Mouse (Mus musculus) midbrain, embryonic 14.5 days (tissue): Measurements from ENCODE around the gene Selenof. TPM values are rescaled to one million over a fixed set of nuclear protein-coding genes. Genes with fewer than 3 reads are reported as not detected.

Source experiments
- ATAC-seq: fragments of 200-750 bp; cut with Nextera tagmentation; 2 replicates; pipeline ENCODE4 v1.8.0; 2017; ENCODE audit warnings: moderate number of reproducible peaks, moderate library complexity; ENCODE audit not compliant: low FRiP score, low TSS enrichment
- DNase-seq: peaks from one replicate; pipeline ENCODE4 v3.0.0-alpha.2; 2015
- H3K27ac ChIP-seq: fragments of 300-500 bp; sonication (generic); replicated peaks from 2 replicates; pipeline ENCODE4 v1.5.1; 2014; ENCODE audit warnings: mild to moderate bottlenecking, low read depth, low read length, moderate library complexity
- H3K27me3 ChIP-seq: fragments of 300-500 bp; sonication (generic); 2 replicates; pipeline ENCODE4 v1.6.1; 2014; ENCODE audit warnings: low read length, control low read depth, mixed read lengths; ENCODE audit not compliant: control insufficient read depth, insufficient read depth
- H3K36me3 ChIP-seq: fragments of 300-500 bp; sonication (generic); 2 replicates; pipeline ENCODE4 v1.6.1; 2014; ENCODE audit warnings: low read length, control low read depth; ENCODE audit not compliant: control insufficient read depth, insufficient read depth
- H3K4me1 ChIP-seq: fragments of 300-500 bp; sonication (generic); 2 replicates; pipeline ENCODE4 v1.6.1; 2014; ENCODE audit warnings: mild to moderate bottlenecking, antibody characterized with exemption, low read length, control low read depth; ENCODE audit not compliant: control insufficient read depth, insufficient read depth
- H3K4me2 ChIP-seq: fragments of 300-500 bp; sonication (generic); 2 replicates; pipeline ENCODE4 v1.6.1; 2014; ENCODE audit warnings: mild to moderate bottlenecking, low read length, moderate library complexity
- H3K4me3 ChIP-seq: fragments of 300-500 bp; sonication (generic); replicated peaks from 2 replicates; pipeline ENCODE4 v1.5.1; 2014; ENCODE audit warnings: low read depth, low read length
- H3K9ac ChIP-seq: fragments of 300-500 bp; sonication (generic); replicated peaks from 2 replicates; pipeline ENCODE4 v1.6.1; 2014; ENCODE audit warnings: mild to moderate bottlenecking, low read length, moderate library complexity
- H3K9me3 ChIP-seq: fragments of 300-500 bp; sonication (generic); 2 replicates; pipeline ENCODE4 v1.6.1; 2016; ENCODE audit warnings: low read length, control low read depth, mixed read lengths; ENCODE audit not compliant: control insufficient read depth
- WGBS: fragments of 180-500 bp; shearing (Covaris S2); extraction: QIAGEN DNeasy Blood & Tissue Kit; methylation state at CpG from one replicate; pipeline ENCODE4 v1.1.7; 2014; 5-methylcytosine and 5-hydroxymethylcytosine counted together
- polyA plus RNA-seq: library from polyadenylated mRNA; unstranded; fragments of >200 nt; fragmentation: Nextera tagmentation; extraction: Ambion mirVana; gene quantifications from 2 replicates; pipeline ENCODE4 v1.2.1, GENCODE M21; 2014

Gene Selenof
- polyA plus RNA-seq = 453 and 517 TPM in 2 replicates

- Histone ChIP-seq H3K9me3 (no peaks in the 10 kb centered on the region), H3K27ac (peak within 1 kb of the TSS; percentile 93), H3K4me2 (peak within 1 kb of the TSS; percentile 85), H3K36me3 (peaks cover 14% of the 10 kb centered on the region), H3K9ac (peak within 1 kb of the TSS; percentile 89), H3K4me1 (peaks cover 30% of the 10 kb centered on the region), H3K4me3 (peak within 1 kb of the TSS; percentile 85), H3K27me3 (no peaks in the 10 kb centered on the region)
- WGBS = under 1% methylated on average over 58 of the region's 69 CpGs
- DNase-seq = peak; percentile 99
- ATAC-seq = peak; percentile 97
Observed at GRCm38 (mm10) chr3:144570047-144570815, at the start of gene Selenof, which contains the start of gene Hs2st1. Gene Selenof, plus strand, starts transcription at chr3:144570304. Gene Hs2st1, minus strand, starts transcription at chr3:144570181.

GRCm38 (mm10) chr3:144527918-144528317, 42.2 kb upstream of the Selenof start:
- 87% methylated on average over 7 of the region's 7 CpGs for WGBS
- Histone ChIP-seq H3K4me2 (no peak overlapping the region), H3K4me3 (no peak overlapping the region), H3K27ac (no peak overlapping the region), H3K9ac (no peak overlapping the region), H3K36me3 (no peaks in the 10 kb centered on the region), H3K4me1 (0 out of 2 replicates have a peak, but pooled peaks cover 2% of the 10 kb centered on the region), H3K27me3 (no peaks in the 10 kb centered on the region), H3K9me3 (no peaks in the 10 kb centered on the region)
- ATAC-seq (no peak), DNase-seq (no peak)

DNA sequence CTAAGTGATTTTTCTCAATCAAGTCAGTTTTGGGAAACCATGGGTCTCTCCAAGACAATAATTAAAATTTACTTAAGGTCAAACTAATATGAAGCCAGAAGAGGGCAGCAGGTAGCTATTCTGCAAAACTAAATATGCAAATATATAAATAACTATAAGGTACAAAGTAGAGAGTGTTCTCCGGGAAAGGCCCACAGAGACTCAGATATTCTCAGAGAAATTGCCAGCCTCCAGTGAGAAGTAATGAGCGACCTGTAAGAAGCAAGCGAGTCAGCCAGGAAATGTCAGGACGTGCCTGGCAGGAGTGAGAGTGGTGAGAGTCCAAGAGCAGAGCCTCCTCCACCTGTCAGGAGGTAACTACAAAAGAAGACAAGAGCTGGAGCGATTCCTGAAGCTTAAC, 39.1 kb upstream of the Selenof start:
- WGBS = 48% methylated on average over 5 of the region's 5 CpGs
- Histone ChIP-seq H3K9ac (no peak overlapping the region), H3K36me3 (no peaks in the 10 kb centered on the region), H3K4me1 (0 out of 2 replicates have a peak, but pooled peaks cover 2% of the 10 kb centered on the region), H3K4me3 (no peak overlapping the region), H3K27ac (no peak overlapping the region), H3K9me3 (no peaks in the 10 kb centered on the region), H3K4me2 (no peak overlapping the region), H3K27me3 (no peaks in the 10 kb centered on the region)
- ATAC-seq = no peak
- peak; percentile 73 for DNase-seq

DNA sequence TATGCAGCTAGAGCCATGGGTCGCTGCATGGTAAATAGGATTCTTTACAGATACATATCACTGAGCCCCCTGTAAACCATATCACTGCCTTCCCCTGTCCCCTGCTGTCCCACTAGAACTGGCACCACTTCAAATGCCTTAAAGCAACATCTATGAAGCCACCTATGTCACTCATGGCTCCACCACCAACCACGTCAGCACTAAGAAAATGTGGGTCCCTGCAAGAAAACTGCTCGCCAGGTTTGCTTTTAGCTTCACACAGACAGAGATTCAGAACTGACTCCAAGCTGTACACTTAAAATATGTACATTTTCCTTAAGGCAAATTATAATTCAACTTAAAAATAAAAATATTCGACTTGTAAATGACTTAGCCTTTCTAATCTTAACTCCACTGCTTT, 35.0 kb upstream of the Selenof start:
- Histone ChIP-seq H3K27me3 (no peaks in the 10 kb centered on the region), H3K36me3 (no peaks in the 10 kb centered on the region), H3K9ac (no peak overlapping the region), H3K27ac (no peak overlapping the region), H3K4me3 (no peak overlapping the region), H3K4me1 (0 out of 2 replicates have a peak, but pooled peaks cover 2% of the 10 kb centered on the region), H3K9me3 (no peaks in the 10 kb centered on the region), H3K4me2 (no peak overlapping the region)
- 95% methylated on average over 4 of the region's 4 CpGs for WGBS
- no peak for ATAC-seq
- DNase-seq = no peak

DNA sequence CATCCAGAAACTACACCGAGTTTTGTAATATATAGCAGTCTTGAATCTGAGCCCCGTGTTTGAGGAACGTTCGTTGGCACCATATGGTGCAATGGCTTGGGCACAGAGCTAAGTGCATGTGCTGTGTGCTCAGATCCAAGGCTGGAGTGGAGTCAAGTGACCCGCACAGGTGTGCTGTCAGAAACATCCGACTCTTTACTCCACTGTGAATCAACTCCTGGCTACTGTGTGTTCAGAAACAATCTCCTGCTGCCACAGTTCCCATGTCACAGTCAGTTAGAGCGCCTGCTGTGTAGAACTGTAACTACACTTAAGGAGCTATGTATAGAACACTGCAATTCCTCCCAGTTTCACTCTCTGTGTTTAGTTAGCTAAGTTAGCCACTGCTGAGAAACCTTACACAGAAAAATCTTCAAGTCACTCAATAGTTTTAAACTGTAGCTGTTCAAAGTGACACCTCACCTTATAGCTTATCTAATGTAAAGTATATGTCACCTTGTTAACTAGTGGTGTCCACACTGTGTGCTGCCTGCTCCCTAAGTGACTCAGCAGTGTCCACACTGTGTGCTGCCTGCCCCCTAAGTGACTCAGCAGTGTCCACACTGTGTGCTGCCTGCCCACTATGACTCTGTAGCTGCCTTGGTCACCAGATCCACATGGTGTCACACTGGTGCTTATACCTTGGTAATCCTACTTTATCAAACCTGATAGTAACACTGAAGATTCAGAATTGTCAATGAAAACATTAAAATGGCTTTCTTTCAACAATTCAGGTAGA, 32.8 kb upstream of the Selenof start:
- WGBS = 92% methylated on average over 7 of the region's 7 CpGs

DNA sequence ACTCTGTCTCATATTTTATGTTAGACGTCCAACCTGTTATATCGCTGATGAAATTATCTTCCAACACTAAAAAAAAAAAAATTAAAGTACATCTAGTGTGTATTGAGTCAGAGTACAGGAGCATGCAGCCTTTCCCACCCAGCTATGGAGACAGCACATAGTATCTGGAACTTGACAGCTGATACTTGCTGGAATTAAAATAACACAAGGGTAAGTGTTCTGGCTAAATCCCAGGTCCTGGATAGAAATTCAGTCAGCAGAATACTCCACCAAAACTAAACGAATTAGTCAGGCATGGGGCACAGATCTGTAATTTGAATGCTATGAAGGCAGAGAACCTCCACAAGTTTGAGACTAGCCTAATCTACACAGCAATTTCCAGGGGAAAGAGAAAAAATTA, 31.1 kb upstream of the Selenof start:
- no peaks in the 10 kb centered on the region for H3K27me3 ChIP-seq
- H3K4me2 ChIP-seq = no peak overlapping the region
- no peak for ATAC-seq
- no peaks in the 10 kb centered on the region for H3K9me3 ChIP-seq
- no peak overlapping the region for H3K27ac ChIP-seq
- H3K4me1 ChIP-seq = no peaks in the 10 kb centered on the region
- no peak for DNase-seq
- H3K36me3 ChIP-seq = no peaks in the 10 kb centered on the region
- H3K9ac ChIP-seq = no peak overlapping the region
- WGBS = 82% methylated on average over 3 of the region's 3 CpGs
- H3K4me3 ChIP-seq = no peak overlapping the region

More for the DNA sequence above, 32.8 kb upstream of the Selenof start:
- Histone ChIP-seq H3K36me3 (no peaks in the 10 kb centered on the region), H3K27ac (no peak overlapping the region), H3K4me3 (no peak overlapping the region), H3K4me1 (no peaks in the 10 kb centered on the region), H3K4me2 (no peak overlapping the region), H3K9me3 (no peaks in the 10 kb centered on the region), H3K27me3 (no peaks in the 10 kb centered on the region), H3K9ac (no peak overlapping the region)
- DNase-seq = no peak
- no peak for ATAC-seq

DNA sequence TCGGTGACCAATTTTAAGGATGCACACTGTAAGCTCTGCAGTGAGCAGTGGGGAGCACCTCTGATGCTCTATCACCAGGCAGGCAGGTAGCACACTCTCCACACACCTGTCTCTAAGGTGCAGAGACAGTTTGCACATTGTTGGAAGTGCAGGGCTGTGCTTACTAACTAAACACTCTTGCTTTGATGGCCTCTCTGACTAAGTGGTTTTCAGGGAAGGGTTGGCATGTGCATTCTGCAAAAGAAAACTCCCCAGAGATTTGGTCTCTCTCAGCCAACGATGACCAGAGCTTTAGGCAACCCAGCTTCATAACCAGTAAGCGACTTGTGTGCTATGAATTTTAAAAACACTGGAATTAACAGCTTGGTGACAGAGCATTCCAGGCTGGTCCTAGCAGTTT, 29.3 kb upstream of the Selenof start:
- H3K36me3 ChIP-seq = no peaks in the 10 kb centered on the region
- no peak overlapping the region for H3K4me2 ChIP-seq
- H3K9me3 ChIP-seq = no peaks in the 10 kb centered on the region
- H3K4me3 ChIP-seq = no peak overlapping the region
- no peak overlapping the region for H3K27ac ChIP-seq
- H3K9ac ChIP-seq = no peak overlapping the region
- peaks cover 3% of the 10 kb centered on the region; the same call in 1 of the 2 replicates for H3K4me1 ChIP-seq
- no peaks in the 10 kb centered on the region for H3K27me3 ChIP-seq
- ATAC-seq (no peak), DNase-seq (no peak)
- WGBS = 81% methylated on average over 3 of the region's 3 CpGs

DNA sequence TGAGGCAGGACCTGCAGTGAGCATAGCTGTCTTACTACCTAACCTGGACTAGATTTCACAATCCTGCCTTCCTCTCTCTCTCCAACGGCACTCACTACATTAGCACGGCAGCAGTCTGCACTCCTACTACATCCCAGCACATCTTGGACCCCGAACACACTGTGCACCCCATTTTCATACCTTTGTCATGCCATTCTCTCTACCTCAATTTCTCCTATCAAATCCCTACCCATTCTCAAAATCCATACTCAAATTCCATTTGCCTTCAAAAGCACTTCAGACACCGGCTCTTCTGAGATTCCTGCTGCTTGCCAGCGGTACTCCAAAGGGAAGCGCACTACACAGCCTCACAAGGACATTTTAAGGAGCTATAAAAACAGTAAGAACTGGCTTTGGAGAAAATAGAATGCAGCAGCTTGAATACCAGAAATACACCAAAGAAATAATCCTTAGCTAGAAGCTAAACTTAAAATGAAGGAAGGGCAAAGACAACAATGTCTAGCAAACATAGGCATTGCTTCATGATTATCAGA, 28.1 kb upstream of the Selenof start:
- DNase-seq (no peak), ATAC-seq (no peak)
- Histone ChIP-seq H3K9ac (no peak overlapping the region), H3K4me1 (peaks cover 5% of the 10 kb centered on the region; the same call in 1 of the 2 replicates), H3K4me2 (no peak overlapping the region), H3K27ac (no peak overlapping the region), H3K27me3 (no peaks in the 10 kb centered on the region), H3K9me3 (no peaks in the 10 kb centered on the region), H3K36me3 (no peaks in the 10 kb centered on the region), H3K4me3 (no peak overlapping the region)
- 86% methylated on average over 6 of the region's 6 CpGs for WGBS
